Mouse (Mus musculus) urinary bladder, postnatal 25 days (tissue): ENCODE measurements around the gene C1ra.
"Not testable (repeated sequence)": the region's sequence is repeated elsewhere in the genome, so short reads cannot be mapped to it uniquely, and the experiment has no call there.

Experiments used
- DNase-seq: peaks from one replicate; pipeline ENCODE4 v3.0.0; 2022; ENCODE audit warnings: low spot score

C1ra gene

GRCm38 (mm10) chr6:124544466-124544865, 32.3 kb downstream of the C1ra start:
- no peak for DNase-seq

- no peak for DNase-seq
Measured at GRCm38 (mm10) chr6:124545425-124545824, 33.2 kb downstream of the C1ra start.

- not testable (repeated sequence) for DNase-seq
Measured at GRCm38 (mm10) chr6:124547979-124548378, 35.8 kb downstream of the C1ra start.

- no peak for DNase-seq
Measured at GRCm38 (mm10) chr6:124549023-124549550, 36.9 kb downstream of the C1ra start.

- DNase-seq: no peak
Measured at GRCm38 (mm10) chr6:124552766-124553165, 40.6 kb downstream of the C1ra start.

GRCm38 (mm10) chr6:124555956-124556355, 43.8 kb downstream of the C1ra start:
- not testable (repeated sequence) for DNase-seq

GRCm38 (mm10) chr6:124561156-124561555, 49.0 kb downstream of the C1ra start:
- not testable (repeated sequence) for DNase-seq

- DNase-seq: not testable (repeated sequence)
Measured at GRCm38 (mm10) chr6:124561611-124562010, 49.4 kb downstream of the C1ra start.

- DNase-seq: peak; percentile 67
Measured at GRCm38 (mm10) chr6:124570026-124570425, 57.8 kb downstream of the C1ra start, which contains the start of gene C1rb. TSS of gene C1rb (plus strand) at chr6:124570294.
